Mouse (Mus musculus): Measurements from ENCODE around the gene Pdia4.
"Not testable (repeated sequence)": the region's sequence is repeated elsewhere in the genome, so short reads cannot be mapped to it uniquely, and the experiment has no call there.

Gene Pdia4

DNA sequence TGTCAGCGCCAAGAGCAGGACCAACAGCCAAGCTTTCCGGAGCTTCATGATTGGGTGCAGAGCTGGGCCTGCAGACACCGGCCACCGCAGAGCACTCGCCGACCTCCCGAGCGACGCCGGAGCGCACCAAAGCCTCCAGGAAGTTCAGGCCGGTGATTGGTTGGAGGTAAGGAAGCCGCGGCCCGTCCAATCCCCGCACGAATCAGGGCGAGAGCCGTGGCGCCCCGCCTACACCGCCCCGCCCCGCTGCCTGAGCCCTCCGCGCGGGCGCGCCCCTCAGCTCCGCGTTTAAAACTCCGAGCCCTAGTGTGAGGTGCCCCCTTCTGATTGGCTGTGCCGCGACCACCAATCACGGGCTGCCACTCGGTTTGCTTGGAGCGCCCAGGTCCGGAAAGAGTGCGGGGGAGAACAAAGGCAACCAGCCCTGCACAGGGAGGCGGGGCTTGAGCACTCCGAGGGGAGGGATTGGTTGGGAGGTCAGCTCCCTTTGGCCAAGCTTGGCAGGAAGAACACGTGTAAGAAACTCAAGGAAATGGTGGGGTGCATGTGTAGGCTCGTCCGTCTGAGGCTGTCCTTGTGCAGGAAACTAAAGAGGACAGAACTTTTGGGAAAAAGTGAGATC is at the start of gene Pdia4:
Pdia4 (minus strand) TSS at position 174 of the 622 bp plus-strand sequence.
- DNase-seq: peak; percentile 94

DNA sequence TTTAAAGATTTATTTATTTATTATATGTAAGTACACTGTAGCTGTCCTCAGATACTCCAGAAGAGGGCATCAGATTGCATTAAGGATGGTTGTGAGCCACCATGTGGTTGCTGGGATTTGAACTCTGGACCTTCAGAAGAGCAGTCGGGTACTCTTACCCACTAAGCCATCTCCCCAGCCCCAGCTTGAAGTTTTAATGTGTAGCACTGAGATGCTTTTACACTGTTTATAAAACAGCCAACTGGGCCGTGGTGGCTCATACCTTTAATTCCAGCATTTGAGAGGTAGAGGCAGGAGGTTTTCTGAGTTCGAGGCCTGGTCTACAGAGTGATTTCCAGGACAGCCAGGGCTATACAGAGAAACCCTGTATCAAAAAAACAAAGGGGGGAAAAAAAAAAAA is 44.5 kb upstream of the Pdia4 start:
- DNase-seq: not testable (repeated sequence)

DNA sequence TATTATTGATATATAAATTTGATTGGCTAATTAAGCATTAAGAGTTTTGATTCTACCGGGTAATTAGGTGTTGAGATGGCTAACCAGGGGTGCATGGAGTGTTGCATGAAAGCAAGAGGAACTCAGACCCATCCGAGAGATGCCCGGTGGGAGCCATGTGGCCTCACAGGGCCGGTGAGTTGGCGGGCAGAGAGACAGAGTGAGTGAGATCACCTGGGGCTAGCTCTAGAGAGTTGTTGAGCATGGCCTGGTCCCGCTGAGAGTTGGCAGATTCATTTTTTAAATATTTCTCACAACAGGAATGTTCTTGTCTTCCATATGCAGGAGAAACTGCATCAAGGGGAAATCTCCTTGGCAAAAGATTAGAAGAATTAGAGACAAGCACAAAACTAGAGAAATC is 44.0 kb upstream of the Pdia4 start:
- DNase-seq: no peak

DNA sequence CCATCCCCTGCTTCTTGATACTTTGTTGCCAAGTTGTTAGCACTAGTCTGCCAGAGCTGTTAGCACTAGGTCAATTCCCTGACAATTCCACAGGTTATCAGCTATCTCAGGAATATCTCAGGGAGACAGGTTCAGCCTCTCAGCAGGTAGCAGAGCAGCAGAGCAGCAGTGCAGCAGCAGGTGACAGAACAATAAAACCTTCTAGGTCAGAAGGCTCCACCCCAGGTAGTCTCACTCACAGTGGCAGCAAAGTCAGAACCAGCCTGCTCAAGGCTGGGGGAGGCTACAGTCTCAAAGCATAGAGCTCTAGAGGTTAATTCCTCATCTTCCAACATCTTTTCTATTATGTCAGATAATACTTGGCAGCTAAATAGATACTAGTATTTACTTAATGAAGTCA is 32.5 kb upstream of the Pdia4 start:
- DNase-seq: no peak

DNA sequence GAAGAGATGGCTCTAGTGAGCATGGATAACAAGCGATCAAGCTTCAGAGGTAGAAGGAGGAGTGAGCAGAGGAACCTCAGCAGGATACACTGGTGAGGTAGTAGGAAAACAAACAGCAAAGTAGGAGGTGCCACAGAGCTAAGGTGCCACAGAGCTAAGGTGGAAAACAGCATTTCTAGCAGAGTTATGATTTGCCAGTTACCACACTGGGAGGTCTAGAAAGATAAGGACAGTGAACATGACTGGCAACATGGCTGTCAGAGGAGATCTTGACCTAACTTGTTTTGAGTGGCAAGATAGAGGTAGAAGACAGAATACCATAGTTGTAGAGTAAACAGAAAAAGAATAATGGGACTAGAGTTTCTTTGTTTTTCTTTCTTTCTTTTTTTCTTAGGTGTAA is 29.1 kb upstream of the Pdia4 start:
- DNase-seq: no peak

DNA sequence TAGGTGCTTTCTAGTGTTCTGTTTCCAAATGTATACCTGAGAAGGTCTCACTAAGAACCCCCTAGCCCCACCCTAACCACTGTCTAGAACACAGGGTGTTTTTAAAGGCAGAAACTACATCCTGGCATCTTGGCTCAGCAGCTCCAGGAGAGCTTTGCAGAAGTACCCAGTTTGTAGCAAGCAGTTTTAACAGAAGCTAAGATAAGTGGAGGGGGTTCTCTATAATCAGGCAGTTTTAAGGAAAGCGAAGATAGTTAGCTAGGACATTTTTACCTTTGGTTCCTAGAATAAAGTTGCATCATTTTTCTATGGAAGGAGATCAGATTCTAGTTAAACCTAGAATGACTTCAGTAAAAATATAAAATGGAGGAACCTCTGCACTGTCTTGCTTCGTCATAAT is 28.6 kb upstream of the Pdia4 start:
- no peak for DNase-seq

DNA sequence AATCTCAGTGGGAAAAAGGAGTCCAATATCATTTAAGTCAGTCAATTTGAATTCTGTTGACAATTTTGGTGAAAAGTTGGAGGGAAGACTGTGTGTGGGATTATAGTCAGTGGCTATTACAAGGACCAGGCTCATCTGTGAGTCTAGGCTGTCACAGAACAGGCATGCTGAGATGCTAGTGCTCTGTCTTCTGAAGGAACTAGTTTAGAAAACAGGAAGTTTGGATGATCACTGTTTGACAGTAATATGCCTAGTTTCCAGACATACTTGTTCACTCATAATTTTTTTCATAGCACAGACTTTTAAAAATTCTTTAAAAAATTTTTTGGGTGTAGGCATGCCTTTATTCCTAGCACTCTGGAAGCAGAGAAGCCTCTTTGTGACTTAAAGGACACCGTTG is 27.8 kb upstream of the Pdia4 start:
- DNase-seq: no peak

DNA sequence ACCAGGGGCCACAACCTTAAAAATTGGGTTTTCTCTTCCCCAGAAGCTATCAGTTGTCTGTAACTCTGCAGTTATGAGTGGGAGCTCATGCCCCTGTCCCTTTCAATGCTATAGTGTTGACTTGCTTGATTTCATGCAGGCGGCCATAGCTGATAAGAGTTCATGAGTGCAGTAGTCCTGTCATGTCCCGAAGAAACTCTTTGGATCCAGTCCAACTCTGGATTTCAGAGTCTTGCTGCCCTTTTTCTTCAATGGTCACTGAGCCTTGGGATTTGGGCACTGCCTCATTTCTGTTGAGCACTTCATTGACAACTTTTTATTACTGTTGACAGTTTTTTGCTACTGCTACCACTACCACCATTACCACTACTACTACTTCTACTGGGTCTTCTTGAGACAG is 24.4 kb upstream of the Pdia4 start:
- DNase-seq: no peak

DNA sequence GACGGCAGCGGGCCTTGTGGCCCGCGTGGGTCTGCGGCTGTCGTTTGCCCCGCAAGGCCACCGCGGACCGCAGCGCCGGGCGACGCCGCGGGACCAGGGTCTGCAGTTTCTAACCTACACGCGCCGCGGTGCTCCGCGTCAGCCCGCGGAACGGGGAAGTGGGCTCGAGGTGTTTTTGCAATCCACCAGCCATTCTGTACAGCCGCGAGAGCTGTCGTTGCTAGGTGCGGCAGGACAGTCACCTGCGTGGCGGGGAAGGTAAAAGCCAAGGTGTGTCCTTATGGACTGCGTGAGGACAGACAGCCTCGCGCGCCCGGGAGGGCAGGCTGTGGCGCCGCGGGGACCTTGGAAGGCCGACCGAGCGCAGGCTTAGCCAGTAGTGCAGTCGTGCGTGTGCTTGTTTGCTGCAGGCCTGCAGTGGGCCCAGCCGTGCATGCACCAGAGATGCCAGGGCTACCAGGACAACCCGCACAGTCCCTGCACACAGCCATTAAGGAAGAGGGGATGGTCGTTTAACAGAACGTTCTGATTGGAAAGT is 22.8 kb upstream of the Pdia4 start:
- DNase-seq: peak; percentile 62

DNA sequence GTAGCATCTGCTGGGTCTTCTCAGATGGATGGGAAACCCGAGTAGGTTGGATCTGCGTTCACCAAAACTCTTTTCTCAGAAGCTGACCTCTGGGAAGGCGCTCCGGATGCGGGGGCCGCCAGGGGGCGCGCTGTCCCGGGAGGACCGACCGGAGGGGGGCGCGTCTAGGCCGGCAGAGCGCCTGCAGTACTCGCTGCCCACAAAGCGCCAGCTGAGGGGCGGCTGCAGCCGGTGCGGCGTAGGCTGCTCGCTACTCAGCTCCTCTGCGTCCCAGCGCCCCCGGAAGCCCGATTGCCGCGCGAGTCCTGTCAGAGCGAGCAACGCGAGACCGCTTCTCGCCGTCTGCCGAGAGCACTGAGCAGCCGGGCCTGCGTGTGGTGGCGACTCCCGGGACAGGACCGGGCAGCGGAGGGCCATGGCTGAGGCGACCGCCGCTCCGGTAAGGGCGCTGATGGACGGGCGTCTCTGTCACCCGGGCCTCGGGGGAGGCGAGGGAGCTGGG is 22.3 kb upstream of the Pdia4 start, which contains the start of gene Zfp398:
Zfp398 (plus strand) TSS at position 180 of the 502 bp plus-strand sequence.
- peak; percentile 96 for DNase-seq

DNA sequence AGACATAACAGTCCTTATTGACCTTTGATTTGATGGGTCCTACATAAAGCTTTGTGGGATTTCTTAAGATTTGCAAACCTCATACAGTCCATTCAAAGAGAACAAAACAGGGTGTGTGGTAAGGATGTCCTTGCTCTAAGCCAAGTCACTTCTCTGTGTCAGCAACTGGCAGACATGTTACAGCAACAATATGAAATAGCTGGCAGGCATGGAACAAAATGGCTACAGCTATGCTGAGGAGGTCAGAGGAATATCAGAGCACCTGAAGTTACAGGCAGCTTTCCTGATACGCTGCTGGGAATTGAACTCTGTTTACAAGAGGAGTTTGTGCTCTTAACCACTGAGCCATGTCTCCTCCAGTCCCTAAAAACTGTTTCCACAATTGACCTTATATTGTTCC is 19.0 kb upstream of the Pdia4 start:
- DNase-seq: no peak

DNA sequence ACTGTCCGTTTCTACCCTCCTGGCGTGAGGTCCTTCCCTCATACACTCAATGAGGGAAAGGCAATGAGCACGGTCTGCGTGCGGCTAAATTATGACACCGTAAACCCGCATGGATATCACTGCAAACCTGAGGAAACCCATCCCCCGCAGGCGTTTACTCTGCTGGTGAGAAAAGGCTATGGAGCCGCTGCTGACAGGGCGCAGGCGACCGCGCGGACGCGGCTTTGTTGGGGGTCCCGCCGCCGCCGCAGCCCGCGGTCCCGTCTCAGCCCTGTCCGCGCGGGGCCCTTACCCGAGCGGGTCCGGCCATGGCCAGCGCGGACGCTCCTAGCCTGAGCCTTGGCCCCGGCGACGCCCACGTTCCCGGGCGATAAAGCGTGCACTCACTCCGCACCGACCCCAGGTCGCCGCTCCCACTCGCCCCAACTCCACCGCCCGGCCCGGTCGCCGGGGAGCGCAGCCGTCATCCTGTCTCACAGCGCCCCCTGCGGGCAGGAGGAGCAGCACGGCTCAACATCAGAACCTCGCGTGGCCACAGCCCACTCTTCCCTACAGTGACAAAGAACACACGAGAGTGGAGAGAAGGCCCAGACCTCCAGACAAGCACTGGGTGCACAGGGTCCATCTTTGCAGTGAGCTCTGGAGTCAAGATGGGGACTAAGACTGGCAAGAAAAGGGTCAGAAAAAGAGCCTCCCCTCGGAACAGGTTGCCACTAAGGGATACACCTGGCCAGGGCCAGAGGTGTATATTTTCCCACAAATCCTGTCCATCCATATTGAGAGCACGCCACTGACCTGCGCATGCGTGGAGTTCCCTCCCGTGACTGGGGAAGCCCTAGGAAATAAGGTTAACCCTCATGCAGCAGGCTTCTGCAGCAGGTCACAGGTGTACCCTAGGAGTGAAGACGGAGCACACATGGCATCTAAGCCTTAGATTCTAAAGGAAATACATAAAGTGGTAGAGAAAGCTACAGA is 17.2 kb upstream of the Pdia4 start, which contains the start of gene Zfp786:
Zfp786 (minus strand) TSS at position 764 of the 975 bp plus-strand sequence.
- peak; percentile 93 for DNase-seq

DNA sequence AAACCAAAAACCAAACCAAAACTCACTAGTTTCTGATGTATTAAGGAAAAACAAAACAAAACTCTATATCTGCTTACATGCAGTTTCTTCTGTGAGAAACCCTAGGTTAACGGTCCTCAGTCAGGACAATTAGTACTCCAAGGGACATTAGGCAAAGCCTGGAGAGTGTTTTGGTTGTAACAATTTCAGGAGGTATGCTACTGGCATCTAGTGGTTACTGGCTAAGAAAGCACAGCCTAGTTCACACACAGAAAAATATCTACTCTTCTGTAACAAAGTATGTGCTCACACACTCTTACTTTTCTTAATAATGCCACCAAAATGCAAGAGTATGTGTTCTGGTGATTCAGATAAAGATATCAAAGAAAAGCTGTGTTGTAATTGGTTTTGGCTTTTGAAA is 15.7 kb upstream of the Pdia4 start:
- DNase-seq: no peak

DNA sequence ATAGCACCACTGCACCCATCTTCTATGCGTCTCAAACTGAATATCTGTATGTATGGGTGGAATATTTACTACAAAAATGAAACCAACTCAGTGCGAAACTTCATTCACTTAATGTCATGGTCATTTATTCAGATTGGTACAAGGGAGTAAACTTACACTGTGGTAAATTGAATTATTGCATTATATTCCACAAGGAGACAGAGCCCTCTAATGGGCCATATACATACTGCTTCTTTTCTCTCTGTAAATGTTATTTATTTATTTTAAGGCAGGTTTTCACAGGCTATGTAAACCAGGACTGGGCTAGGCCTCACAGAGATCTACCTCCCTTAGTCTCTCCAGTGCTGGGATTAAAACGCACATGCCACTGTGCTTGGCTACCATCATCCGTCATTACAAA is 14.2 kb upstream of the Pdia4 start:
- DNase-seq: no peak

DNA sequence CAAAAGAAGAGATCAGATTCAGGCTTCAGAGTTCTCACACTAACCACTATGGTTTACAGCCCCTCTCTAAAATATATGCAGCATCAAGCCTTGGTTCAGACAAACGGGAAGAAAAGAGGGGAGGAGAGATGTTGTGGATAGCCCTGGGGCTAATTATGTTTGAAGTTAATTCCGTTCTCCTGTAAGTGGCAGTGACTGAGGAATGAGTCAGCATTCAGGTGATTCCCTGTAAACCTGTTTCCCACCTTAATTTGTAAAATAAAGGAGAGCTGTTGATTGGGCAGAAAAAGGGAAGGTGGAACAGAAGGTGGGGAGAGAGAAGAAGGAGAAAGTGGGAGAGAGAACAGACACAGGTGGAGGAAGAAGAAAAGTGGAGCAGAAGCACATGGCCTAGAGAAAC is 11.0 kb upstream of the Pdia4 start:
- DNase-seq: no peak

DNA sequence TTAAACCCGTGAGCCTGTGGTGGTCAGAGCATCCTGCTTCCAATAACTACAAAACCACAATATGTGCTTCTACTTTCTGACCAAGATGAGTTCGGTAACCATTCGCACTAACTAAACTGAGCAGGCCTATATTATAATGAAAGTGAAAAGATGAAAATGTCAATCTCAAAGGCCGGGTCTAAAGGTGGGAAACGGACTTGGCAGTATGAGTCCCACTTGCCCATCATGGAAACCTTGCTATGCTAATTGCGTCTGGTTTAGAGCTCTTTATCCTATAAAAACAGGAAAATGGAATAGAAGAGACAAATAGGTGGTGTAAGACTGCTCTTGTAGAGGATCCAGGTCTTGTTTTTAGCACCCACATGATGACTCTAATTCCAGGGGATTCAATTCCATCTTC is 8.5 kb upstream of the Pdia4 start:
- DNase-seq: no peak

DNA sequence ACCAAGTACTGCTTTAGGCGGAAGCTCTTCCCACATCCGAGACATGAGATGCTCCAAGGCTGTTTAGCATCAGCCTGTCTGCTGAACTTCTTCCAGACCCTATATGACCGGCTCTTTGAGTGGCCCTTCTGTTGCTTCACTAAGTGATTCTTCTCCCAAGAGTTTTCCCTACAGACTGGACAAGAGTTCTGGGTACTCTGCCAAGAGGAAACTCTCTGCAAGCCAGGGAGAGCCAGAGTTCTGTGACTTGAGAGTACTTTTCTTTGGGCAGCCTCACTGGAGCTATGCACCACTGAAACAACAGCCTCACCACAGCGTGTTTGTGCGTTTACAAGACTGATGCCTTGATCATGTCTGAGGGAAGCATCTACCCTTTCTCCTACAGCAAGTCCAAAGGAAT is 8.0 kb upstream of the Pdia4 start:
- no peak for DNase-seq

DNA sequence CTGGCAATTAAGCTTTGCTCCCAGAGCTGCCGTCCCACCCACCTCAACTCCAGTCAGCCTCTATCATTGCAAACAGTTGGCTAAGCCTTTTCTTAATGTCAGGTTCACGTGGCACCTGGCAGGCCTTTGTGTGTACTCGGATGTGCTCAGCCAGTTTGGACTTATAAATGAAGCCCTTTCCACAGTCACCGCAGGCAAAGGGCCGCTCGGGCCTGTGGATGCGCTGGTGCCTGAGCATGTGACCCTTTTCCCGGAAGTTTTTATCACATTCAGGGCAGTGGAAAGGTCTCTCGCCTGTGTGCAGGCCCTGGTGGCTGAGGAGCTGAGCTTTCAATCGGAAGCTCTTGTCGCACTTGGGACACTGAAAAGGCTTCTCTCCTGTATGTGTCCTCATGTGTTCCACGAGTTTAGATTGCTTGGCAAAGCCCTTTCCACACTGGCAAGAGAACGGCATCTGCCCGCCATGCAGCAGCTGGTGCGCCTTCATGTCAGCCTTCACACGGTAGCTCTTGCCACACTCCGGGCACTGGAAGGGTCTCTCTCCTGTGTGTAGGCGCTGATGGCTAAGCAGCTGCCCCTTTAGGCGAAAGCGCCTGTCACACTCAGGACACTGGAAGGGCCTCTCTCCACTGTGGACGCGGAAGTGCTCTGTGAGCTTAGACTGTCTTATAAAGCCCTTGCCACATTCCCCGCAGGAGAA is 6.5 kb upstream of the Pdia4 start:
- no peak for DNase-seq

DNA sequence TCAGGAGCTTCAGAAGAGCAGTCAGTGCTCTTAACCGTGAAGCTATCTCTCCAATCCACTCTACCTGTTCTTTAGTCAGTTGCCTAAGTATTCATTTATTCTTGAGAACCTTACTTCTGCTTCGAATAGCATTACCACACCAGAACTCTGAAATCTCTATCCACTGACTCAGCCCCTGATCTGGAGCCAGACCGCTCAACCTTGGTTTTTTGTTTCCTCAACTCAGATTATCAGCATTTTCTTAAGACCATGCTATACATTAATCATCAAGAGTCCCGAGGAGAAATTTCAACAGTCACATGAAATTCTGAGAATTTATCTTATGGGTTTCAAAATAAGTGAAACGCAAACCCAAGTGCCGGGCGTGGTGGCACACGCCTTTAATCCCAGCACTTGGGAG is 5.5 kb upstream of the Pdia4 start:
- DNase-seq: no peak

DNA sequence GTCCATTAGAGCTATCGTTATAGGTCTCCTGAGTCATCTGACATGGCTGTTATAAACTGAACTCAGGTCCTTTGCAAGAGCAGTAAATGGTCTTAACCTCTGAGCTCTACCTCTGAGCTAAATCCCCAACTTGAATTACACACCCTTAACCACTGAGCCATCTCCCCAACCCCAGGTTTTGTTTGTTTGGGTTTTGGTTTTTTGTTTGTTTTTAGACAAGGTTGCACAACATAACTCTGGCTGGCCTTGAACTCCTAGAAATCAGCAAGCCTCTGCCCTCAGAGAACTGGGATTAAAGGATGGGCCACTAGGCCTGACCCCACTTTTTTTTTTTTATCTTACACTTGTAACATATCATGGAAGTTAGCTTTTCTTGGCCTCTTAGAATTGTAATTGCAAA is 2.9 kb upstream of the Pdia4 start:
- DNase-seq: no peak

DNA sequence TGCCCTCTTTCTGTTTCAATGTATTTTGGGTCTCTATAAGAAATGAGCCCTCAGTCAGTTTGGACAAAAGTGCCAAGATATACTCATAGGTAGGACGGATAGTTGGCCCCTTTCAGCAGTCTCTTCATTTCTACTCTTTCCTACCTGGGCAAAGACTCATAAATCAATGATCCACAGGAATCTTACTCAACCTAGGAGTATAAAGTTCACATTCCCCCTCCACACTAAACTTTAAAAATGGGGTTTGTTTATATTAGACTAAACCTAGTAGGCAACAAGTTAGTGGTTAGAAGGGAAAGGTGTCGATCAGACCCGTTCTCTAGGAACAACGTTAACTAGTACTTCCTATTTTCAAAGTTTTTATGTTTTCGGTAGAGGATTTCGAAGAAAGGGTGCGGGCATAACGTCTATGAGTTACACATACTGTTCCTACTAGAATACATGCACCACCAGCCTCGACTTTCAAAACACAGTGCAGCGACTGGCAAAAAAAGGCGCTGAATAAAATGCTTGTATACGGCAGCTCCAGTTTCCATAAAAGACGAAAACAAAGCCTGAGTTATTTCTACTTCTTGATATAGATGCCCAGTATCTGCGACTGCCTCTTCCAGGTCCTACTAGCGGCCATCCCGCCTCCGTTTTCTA is 837 bp downstream of the Pdia4 start:
- DNase-seq: no peak

DNA sequence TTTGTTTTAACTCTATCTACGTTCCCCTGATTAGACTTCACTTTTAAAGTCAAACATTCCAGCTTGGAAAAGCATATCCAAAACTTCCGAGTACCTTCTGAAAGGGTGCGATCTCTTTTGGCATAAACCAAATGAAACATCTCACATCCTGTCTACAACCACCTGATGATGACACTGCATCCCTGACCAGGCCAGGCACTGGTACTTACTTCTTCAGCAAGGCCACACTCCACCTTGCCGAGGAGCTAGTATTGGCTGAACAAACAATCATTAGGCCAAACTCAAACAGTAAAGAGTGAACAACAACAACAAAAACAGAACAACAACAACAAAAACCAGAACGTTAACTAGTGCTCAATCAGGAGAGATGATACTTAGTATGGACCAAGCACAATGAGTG is 1.9 kb downstream of the Pdia4 start:
- no peak for DNase-seq

DNA sequence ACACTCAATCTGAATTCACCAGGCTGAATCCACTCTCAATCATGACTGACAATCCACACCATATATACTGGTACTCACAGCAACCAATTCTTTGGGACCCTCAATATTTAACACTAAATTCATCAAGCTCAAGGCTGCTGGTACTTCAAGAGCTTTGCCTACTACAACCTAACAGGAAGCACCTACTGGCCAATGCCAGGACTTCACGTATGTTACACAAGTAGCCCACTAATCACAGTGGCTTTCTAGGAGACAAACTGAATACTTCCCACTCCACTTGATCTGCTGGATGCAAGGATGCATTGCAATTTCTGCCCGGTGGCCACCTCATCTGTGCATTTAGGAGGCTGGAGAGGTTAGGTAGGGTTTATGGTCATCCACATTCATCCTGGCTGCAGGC is 3.0 kb downstream of the Pdia4 start:
- no peak for DNase-seq
